Mouse (Mus musculus) erythroblast, embryonic 14.5 days (primary cell): Measurements from ENCODE around the gene Stk32b.

Experiments used
- GATA1 ChIP-seq: IDR thresholded peaks from 2 replicates; pipeline ENCODE4 v1.6.1; 2012; ENCODE audit warnings: low read length, inconsistent platforms, mixed read lengths
- TAL1 ChIP-seq: IDR thresholded peaks from 3 replicates; pipeline ENCODE4 v1.6.1; 2012; ENCODE audit warnings: low read length, inconsistent platforms, mixed read lengths

GRCm38 (mm10) chr5:37708124-37708523 lies 8.8 kb downstream of the Stk32b start:
- no peak for TF ChIP-seq GATA1
- TF ChIP-seq TAL1, result no peak
